Mouse (Mus musculus): Measurements from ENCODE around the gene Myl6.

- TF ChIP-seq CTCF (IDR thresholded peaks at IDR 0.05; ENCODE audit: low read depth) (no peak), EP300 (optimal IDR thresholded peaks at IDR 0.05) (no peak)
Observed at GRCm38 (mm10) chr10:128509203-128509602, 15.3 kb upstream of the Myl6 start.
